Mouse (Mus musculus): Measurements from ENCODE around the gene Dhcr24.

DNA sequence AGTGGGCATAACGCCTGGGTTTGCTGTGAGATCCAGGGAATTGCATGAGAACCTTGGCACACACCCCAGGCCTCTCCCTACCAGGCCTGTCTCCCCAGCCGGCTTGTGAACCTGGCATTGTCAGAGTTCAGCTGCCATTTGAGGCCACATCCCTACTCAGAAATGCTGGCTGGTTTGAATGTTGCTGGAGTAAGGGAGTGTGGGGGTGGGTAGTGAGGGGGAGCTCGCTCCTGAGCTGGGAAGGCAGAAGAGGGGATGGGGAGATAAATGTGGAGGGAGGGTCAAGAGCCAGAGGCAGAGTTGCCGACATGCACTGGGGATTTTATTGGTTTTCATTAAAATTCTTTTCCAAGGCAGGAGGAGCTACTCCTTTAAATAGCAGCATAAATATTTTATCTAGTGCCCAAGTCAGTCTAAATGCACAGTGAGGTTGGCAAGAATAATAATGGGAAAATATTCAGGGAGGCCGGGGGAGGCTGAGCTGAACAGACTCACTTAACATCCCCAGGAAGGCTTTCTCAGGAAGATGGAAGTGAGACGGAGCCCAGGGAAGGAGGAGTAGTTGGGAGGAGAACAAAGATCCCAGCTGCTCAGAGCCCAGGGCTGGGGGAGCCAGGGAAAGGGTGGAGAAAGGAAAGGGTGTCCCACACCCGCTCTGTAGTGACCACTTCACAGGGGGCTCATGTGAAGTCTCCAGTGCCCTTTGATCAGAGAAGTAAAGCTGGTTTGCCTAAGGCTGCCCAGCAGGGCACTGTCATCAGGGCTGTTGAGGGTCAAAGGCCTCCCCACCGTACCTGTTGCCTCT is 72.6 kb downstream of the Dhcr24 start:
- TF ChIP-seq CTCF (IDR thresholded peaks at IDR 0.05; ENCODE audit: control insufficient read depth, insufficient read depth, insufficient replicate concordance, low read depth, low read length): no peak
- TF ChIP-seq POLR2A (IDR thresholded peaks at IDR 0.05; ENCODE audit: control insufficient read depth, low read depth, low read length): no peak

Data from testis, adult 2 months (tissue).